Mouse (Mus musculus): Measurements from ENCODE around the gene Ttll8.

Ttll8 gene

DNA sequence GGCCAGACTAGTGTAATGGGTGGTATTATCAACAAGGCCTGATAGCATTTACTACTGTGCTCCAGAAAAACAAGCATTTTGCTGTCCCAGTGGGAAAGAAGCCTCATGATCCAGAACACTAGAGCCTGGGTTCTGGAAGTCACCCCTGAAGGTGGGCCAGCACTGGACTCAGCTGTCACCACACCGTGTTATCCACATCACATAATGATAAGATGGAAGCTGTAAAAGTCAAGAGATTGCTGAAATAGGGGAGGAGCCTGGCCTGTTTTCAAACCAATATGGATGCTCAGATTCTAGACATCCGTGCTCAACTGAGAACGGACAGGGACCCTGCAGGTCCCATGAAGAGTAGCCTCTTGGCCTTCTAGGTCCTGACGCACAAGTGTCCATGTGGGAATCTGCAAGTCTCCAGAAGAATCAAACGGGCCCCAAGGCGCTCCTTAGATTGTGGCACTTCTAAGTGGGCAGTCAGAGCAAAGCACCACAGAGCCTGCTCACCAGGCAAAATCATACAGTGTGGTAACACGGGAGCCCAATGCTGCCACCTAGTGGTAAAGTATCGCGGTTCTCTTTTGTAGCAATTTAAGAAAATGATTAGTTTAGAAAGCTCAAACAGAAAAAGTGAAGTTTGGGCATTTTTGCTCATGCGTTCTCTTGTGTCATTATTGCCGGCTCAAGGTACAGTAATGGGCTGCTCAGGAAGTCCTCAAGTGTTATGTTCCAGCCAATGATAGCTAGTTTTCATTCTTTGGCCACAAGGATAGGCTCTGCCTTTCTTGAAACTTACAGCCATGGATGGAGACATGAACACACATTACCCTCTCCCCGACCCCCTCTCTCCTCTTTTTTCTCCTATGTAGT, 32.9 kb downstream of the Ttll8 start:
- CTCF ChIA-PET = interaction anchor here (1.2 kb wide), 1 partner anchor 93 kb away, joined by 3 read pairs; no protein-coding TSS in a partner anchor

DNA sequence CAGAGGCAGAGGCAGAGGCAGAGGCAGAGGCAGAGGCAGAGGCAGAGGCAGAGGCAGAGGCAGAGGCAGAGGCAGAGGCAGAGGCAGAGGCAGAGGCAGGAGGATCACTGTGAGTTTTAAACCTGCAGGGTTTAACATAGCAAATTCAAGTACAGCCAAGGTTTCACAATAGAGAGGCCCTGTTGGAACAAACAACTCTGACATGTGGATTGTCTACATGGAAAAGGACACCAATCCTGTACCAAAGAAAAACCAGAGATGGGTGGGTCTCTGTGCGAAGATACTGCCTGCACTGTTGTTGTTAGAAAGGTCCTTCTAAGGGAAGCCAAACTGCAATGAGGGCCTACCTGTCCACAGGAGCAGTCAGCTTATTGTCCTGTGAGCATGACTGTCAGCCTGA, 34.2 kb downstream of the Ttll8 start:
- CTCF ChIA-PET = no interaction called here

DNA sequence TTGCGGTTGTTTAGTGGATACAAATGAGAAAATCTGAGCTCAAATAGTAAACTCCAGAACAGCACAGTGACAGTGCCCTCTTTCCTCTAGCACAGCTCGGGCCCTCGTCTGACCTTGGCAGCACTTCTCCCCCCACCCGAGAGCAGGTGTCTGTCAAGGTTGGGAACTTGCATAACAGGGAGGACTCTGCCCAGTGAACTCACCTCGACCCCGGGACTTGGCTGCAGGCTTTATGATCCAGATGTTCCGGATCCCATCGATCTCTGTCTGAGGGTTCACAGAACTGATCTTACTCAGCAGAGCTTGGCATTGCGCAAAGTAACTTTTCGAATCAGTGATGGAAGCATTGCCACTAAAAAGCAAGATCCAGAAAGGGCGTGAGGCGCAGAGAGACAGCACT, 34.9 kb downstream of the Ttll8 start:
- CTCF ChIA-PET = no interaction called here

DNA sequence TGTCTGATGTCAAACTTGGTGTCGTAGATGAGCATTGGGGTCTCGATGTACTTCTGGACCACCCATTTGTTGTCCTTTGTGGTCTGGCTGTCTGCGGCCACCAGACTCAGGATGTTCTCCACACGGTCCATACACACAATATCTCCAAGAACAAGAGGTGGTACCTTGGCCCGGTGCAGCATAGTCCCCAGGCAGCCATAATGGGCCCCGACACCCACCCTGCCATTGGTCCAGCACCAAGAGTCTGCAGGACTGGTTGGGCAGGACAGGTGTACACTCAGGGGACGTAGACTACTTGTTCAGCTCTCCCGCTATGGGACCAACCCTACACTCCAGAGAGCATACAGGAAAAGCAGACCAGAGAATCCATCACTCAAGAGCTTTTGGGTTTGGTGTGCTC, 37.1 kb downstream of the Ttll8 start:
- CTCF ChIA-PET = no interaction called here

DNA sequence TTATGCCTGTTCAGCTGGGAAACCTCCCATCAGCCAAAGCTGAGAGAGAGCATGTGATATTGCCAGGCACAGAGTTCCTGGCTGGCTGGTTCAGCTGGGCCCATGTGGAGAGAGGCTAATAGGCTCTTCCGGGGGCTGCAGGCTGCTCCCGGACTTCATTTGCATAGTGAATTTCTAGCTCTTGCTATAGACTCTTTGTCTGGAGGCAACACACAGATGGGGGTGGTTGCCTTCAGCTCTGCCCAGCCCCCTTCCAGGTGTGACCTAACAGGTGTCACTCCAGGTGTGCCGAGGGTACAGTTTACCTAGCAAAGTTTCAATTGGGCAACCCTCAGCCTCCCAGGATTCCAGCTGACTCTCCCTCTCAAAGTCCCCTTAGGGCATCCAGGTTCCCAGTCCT, 37.9 kb downstream of the Ttll8 start:
- CTCF ChIA-PET = no interaction called here

DNA sequence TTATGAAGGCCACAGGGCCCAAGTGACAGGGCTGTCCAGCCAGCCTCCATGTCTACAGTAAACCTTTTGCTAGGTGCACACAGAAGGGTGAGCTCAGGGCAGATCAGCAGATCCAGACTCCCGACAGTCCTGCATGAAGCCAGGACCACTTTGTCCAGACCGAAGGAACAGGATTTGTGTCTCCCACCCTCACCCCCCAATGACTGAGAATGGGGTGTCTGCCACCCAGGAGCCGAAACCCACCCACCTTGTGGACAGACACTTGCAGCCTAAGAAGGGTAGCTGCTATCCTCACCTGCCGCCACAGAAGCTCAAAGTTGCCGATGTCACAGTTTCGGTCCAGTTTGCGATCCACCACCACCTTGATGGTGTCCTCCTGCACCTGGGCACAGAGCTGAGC, 39.2 kb downstream of the Ttll8 start:
- CTCF ChIA-PET = no interaction called here

DNA sequence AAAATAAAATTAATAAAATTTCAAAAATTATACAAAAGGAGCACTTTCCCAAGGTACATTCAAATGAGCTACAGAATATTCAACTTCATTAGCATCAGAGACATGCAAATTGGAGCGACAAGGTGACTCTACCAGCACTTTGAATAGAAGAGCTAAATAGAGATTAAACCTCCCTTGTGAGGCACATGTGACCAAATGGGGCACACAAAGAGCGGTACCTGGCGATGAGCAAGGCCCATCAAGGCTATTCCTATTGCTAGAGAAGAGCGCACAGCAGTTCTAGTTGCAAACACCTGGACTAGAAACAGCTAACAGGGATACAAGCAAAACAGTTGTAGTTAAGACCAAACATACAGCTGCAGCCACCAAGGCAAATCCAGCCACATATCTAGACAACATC, 47.9 kb downstream of the Ttll8 start:
- CTCF ChIA-PET = no interaction called here

DNA sequence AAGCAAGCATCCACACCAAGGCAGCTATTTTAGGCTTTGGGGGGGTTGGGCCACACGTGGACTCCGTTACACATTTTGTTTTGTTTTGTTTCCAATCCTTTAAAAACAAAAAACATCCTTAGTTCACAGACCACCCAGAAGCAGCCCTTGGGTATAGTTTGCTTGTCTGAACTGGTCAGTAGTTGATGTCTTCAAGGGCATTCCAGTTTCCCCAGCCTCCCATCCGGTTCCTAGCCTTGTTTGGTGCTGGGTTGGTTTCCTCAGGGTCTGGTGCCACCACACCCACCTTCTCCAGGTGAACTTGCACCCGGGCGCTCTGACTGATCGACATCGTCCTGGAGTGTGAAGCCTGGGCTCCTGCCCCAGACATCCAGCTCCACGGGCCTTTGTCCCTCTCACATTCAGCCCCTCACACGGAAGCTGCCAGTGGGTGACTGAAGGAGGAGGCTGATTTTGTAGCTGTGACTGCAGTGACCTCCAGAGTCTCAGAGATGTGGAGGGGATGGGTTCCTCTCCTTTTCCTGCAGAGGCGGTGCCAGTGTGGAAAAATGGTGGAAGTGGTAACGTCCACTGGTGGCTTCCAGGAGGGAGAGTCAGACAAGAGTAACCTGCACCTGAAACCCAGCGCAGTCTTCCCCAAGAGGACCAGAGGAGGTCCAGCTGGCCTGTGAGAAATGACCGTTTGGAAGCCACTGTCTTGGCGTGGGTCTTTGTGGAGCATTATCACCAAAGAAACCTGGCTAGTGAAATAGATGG, 50.0 kb downstream of the Ttll8 start:
- CTCF ChIA-PET = no interaction called here

DNA sequence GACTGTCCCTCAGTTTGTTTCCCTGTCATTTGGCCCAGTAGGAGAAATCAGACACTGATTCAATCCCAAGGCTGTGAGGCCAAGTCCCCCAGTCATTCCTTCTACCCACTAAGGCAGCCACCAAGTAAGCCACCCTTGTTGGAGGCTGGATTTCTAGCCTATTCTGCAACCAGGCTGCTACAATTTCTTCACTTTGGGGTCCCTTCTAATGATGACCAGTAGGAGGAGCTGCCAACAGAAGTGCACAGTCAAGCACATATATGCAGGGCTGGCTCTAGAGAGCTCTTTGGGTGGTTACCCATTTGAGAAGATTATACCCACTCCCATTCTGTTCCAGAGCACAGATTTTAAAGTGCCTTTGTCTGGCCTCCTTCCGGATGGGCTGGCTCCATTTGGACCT, 51.1 kb downstream of the Ttll8 start:
- CTCF ChIA-PET = no interaction called here

DNA sequence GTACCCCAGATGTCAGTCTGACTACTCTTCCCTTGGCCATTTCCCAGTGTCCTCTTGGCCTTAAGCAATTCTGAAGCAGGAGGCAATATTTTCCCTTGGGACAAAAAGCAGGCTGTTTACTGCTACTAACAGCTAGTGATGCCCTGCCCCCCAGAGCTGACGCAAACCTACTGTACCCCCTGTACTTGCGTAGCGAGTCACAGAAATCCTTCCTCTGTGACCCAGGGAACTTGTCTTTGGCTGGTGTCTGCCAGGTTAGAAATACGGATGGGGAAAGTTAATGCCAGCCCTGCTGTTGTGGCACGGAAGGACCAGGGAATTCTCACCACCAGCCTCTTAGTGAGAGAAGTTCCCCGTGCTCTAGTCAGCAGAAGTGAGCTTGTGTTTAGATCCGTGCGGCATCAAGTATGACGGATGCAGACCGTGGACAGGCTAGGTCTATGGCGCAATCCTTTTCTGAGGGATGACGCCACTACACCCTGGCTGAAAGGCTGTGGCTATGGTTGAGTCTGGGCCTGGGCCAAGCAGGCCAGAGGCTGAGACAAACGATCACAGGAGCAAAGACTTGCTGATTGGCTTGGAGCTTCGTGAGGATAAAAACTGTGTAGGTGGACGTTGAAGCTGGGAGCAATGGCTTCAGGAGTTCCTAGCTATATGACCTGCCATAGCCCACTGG, 51.9 kb downstream of the Ttll8 start:
- CTCF ChIA-PET = no interaction called here

DNA sequence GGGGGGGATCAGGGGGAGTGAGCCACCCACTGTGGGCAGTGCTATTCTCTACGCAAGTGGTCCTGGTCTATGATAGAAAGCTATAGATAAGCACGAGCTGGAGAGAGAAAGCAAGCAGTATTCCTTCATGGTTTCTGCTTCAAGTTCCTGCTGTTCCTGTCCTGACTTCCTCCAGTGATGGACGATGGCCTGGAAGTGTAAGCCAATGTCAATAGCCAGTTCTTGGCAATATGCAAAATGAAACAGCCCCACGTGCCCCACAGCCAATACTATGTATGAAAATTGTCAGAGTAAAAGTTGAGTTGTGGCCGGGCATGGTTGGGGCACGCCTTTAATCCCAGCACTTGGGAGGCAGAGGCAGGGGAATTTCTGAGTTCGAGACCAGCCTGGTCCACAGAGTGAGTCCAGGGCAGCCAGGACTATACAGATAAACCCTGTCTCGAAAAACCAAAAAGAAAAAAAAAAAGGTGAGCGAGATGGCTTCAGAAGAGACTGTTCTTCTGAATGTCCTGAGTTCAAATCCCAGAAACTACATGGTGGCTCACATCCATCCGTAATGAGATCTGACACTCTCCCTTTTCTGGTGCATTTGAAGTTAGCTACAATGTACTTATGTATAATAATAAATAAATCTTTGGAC, 57.8 kb downstream of the Ttll8 start:
- CTCF ChIA-PET = no interaction called here

DNA sequence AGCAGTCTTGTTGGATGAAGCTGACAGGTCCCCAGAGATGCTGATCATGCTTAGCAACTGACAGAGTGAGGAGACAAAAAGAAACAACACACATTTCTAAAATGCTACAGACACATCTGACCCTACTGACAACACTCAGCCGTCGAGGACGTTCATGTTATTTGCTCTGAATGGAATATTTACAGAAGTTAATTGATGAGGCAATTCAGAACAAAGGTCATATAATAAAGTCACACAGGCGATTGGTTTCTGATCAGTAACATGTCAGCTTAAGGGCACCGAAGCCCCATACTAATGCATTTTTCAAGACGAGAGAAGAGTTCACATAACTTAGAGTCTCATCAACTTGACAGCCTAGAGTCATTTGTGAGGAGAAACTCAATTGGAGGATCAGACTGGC, 58.3 kb downstream of the Ttll8 start:
- CTCF ChIA-PET = no interaction called here

DNA sequence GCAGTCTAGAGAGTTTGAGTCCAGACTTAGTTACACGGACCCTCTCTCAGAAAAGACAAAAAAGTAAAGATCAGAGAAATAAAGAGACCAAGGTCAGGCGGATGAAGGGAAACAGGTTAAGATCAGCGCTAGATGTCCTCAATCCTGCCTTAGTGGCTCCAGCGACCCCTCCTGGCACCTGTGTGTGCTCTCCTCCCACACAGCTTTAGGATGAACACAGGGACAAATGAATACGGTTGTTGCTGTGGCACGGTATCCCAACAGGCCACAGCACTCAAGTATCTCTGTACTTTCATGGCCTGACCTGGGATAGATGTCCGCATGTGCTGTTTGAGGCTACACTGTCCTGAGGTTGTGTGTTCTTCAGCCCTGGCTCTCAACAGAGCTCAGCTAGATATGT, 59.1 kb downstream of the Ttll8 start:
- CTCF ChIA-PET = no interaction called here

DNA sequence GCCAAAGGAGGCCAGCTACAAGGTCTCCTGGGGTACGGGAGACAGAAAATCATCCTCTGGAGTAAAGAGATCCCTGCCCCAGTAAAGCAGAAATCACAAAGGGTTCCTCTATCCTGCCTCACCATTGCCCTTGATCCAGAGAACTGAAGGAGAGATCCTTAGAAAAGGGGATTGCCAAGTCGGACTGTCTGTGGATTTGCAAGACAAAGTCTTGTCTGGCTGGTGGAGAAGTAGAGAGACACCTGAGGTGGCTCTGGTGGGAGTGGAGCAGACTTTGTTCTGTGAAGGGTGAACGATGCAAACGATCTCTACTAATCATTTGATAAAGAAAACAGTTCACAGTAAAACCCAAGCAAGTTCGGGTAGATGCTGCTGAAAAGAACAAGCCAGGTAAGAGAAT, 61.3 kb downstream of the Ttll8 start:
- CTCF ChIA-PET = no interaction called here

DNA sequence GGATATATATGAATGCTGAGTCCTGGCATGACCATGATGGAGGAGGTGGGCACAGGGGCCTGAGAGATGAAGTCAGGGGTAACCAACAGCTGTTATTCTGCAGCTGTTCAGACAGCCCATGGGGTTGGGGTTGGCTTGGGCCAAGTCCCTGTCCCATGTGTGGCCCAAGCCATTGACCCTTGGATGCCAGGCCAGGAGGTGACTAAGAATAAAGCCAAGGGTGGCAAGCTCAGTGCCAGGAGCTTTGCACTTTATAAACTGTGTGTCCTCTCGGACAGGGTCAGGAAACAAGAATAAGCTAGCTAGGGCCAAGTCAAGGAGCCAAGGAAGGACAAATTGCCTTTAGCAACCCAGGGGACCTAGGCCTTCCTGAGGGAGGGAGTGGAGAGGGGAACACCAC, 62.0 kb downstream of the Ttll8 start:
- CTCF ChIA-PET = interaction anchor here (0.6 kb wide), 1 partner anchor 593 kb away, joined by 3 read pairs; no protein-coding TSS in a partner anchor

DNA sequence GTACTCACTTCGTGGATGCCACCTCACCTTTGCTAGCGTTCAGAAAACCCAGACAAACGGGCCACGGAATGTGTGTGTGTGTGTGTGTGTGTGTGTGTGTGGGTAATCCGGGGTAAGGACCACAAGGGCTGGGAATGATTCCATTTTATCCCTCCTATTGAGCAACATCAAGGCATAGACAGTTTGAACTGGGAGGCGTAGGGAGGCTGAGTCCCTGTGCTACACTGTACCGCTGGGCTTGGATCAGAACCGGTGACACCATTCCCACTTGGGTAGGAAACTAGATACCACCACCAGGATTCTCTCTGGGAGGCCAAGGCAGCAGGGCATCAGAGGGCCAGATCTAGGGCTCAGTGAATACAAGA, 62.6 kb downstream of the Ttll8 start:
- CTCF ChIA-PET = interaction anchor here (0.6 kb wide), 1 partner anchor 594 kb away, joined by 3 read pairs; no protein-coding TSS in a partner anchor

DNA sequence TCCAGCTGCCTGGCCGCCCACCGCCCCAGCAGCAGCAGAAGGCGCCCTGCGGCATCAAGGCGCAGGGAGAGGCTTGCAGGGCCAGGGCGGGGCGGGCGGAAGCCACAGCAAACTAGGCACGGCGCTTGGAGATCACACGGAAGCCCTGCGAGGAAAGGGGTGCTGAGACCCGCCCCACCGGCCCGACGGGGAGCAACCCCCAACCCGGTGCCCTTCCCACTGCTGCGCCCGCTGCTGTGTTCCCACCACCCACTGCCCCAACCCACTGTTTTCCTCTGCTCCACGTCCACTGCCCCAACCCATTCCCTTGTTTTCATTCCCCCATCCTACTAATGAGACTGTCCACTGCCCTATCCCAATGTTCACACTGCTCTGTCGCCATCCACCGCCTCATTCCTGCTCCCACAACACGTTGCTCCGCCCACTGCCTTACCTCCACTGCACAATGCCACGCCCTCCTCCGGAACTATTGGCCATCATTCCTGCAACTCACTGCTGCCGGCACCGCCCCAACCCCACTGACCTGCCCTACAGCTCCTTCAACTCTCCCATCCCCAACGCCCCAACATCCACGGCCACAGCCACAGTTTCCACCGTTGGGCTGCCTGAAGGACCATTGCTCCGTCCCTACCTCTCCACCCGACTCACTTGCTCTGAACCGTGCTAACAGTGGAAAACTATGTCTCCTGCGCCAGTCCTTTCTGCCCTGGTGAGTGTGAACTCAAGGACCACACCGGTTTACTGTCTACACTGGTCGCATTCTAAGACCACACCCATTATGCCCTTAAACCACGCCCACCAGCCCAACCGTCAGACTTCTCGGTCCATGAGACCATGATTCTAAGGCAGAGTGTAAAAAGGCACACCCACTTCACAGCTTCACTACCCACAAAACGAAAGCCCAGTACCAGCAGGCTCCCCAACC, 63.2 kb downstream of the Ttll8 start:
- CTCF ChIA-PET = no interaction called here

DNA sequence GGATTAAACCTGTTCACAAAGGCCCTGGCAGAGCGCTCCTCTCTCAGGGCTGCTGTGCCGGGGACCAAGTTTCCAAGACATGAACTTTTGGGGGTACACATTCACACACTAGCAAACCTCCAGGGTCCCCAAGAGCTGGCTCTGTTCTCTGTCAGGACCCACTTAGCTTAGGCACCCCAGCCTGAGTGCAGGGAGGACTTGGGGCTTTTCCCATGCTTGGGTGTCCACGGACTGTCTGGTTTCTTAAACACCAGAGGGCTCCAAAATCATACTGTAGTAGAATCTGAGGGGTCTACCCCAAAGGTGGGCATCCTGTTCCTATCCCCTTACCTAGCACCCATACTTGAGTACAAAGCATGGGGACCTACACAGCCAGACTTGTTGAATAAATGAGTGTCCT, 64.2 kb downstream of the Ttll8 start:
- CTCF ChIA-PET = no interaction called here

DNA sequence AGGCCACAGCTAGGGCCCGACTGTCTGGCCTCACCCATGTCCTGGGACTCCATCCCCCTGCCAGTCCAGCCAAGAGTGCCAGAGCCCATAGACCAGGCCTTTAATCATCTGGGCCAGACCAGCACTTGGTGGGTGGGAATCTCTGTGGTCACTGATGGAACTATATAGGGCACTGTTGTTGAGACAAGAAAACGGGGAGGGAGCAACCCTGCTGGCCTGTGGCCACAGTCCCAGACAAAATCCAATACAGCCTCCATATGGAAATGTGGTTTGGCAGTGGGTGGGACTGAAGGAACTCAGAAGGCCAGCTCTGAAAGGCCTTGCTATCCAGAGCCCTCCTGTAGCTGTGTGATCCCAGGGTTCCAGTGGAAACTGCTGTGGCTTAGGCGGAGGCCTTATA, 65.2 kb downstream of the Ttll8 start:
- CTCF ChIA-PET = interaction anchor here (0.6 kb wide), 1 partner anchor 353 kb away, joined by 6 read pairs; no protein-coding TSS in a partner anchor

DNA sequence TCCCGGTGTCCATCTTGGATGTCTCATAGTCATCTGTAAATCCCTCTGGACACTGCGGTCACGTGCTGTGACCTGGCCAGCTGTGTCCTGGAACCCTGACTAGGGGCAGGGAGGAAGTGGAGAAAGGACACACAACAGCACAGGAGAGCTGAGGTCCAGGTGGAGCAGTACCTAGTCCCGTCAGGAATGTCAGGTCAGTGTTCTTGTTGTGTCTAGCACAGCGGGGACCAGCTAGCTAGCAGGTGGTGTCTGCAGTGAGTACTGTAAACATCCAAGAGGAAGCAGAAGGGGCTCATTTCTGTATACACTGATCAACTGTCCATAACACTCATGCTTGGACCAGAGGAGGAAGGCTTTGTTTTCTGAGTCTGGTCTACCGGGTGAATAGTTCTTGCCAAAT, 68.8 kb downstream of the Ttll8 start:
- CTCF ChIA-PET = no interaction called here

DNA sequence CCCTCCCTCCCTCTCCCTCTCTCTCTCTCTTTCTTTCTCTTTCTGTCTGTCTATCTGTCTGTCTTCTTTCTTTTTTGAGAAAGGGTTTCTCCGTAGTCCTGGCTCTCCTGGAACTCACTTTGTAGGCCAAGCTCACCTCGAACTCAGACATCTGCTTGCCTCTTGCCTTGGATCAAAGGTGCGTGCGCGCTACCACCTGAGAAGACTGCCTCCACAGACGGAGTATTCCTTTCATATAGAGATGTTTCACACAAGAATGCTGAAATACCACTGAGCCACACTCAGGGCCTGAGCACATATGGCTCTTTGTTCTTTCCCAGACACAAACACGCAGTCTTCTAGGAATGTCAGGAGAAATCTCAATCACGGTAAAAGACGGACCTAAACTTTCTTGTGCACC, 70.9 kb downstream of the Ttll8 start:
- CTCF ChIA-PET = no interaction called here

Measured in spleen, embryonic (tissue).